Mouse (Mus musculus): ENCODE results near the gene 1700012B07Rik.

DNA sequence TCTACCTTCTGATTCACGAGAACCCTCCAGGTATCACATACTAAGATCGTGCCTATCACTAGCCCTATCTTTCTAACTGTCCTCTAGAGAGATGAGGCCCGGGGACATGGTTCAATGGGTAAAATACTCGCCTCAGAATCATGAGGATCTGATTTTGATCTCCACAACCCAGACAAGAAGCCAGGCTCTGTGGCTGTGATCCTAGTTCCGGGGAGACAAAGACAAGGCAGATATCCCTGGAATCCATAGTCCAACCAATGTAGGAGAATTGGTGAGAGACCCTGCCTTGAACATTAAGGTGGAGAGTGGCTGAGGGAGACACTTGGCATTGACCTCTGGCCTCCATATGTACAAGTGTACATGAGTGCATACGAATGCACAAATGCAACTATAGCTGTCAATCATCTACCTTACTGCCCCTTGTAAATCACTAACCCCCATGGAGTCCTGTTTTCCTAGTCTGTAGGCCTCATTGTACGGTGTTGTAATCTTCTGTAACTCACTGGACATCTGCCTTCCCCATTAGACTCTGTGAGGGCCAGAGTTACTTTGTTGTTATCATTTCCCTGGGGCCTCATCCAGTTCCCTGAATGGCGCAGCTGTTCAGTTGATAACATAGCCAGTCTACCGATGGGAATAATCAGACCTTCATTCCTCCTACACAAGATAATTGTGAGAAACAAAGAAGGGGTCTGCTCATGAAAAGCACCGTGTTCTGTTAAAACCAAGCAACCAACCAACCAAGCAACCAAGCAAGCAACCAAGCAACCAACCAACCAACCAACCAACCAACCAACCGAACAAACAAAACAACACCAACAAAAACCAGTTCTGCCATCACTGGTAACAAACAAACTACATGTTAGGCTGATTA is 47.0 kb upstream of the 1700012B07Rik start:
- no peak for TF ChIP-seq POLR2A (IDR thresholded peaks at IDR 0.05; ENCODE audit: borderline replicate concordance, insufficient read depth, low read length)
- no peak for TF ChIP-seq CTCF (IDR thresholded peaks at IDR 0.05; ENCODE audit: borderline replicate concordance, insufficient read depth, low read depth, low read length)

Data from cerebellum, adult 2 months (tissue).